Mouse (Mus musculus): ENCODE measurements around the gene Arl16.
A peak's percentile ranks its signal among the peaks of the same experiment; 100 is the strongest.

Arl16 gene

GRCm38 (mm10) chr11:120492024-120492877 lies 24.8 kb upstream of the Arl16 start:
- no peak for DNase-seq (ENCODE audit: low read depth in 1 of 2, low spot score in 2 of 2)

GRCm38 (mm10) chr11:120491317-120492023 lies 24.1 kb upstream of the Arl16 start, which contains the start of gene Slc25a10:
Slc25a10 (plus strand) TSS chr11:120491840.
- DNase-seq (ENCODE audit: low read depth in 1 of 2, low spot score in 2 of 2) = peak in 1 of 2 experiments; percentile 69

GRCm38 (mm10) chr11:120490291-120491046 lies 23.1 kb upstream of the Arl16 start:
- no peak for DNase-seq (ENCODE audit: low read depth in 1 of 2, low spot score in 2 of 2)

GRCm38 (mm10) chr11:120489054-120489761 lies 21.8 kb upstream of the Arl16 start:
- DNase-seq (ENCODE audit: low read depth in 1 of 2, low spot score in 2 of 2) = peak; percentile 43 to 45

GRCm38 (mm10) chr11:120488516-120488915 lies 21.1 kb upstream of the Arl16 start:
- DNase-seq (ENCODE audit: low read depth in 1 of 2, low spot score in 2 of 2) = no peak

- no peak for DNase-seq (ENCODE audit: low read depth in 1 of 2, low spot score in 2 of 2)
Measured at GRCm38 (mm10) chr11:120485251-120485650, 17.8 kb upstream of the Arl16 start.

GRCm38 (mm10) chr11:120484265-120484981 lies 17.0 kb upstream of the Arl16 start, which contains the start of gene Mrpl12:
Mrpl12 (plus strand) TSS chr11:120484613.
- peak; percentile 58 to 73 for DNase-seq (ENCODE audit: low read depth in 1 of 2, low spot score in 2 of 2)

- DNase-seq (ENCODE audit: low read depth in 1 of 2, low spot score in 2 of 2) = no peak
Measured at GRCm38 (mm10) chr11:120483448-120483934, 16.1 kb upstream of the Arl16 start.

GRCm38 (mm10) chr11:120472052-120472451 lies 4.6 kb upstream of the Arl16 start:
- no peak for DNase-seq (ENCODE audit: low read depth in 1 of 2, low spot score in 2 of 2)

GRCm38 (mm10) chr11:120467736-120468092 lies 307 bp upstream of the Arl16 start:
- no peak for DNase-seq (ENCODE audit: low read depth in 1 of 2, low spot score in 2 of 2)

- DNase-seq (ENCODE audit: low read depth in 1 of 2, low spot score in 2 of 2) = no peak
Measured at GRCm38 (mm10) chr11:120465521-120465920, 1.9 kb downstream of the Arl16 start.

- DNase-seq (ENCODE audit: low read depth in 1 of 2, low spot score in 2 of 2) = no peak
Measured at GRCm38 (mm10) chr11:120464365-120464764, 3.0 kb downstream of the Arl16 start.

- DNase-seq (ENCODE audit: low read depth in 1 of 2, low spot score in 2 of 2) = no peak
Measured at GRCm38 (mm10) chr11:120463536-120463935, 3.9 kb downstream of the Arl16 start.

- DNase-seq (ENCODE audit: low read depth in 1 of 2, low spot score in 2 of 2) = no peak
Measured at GRCm38 (mm10) chr11:120458847-120459597, 8.4 kb downstream of the Arl16 start.

- DNase-seq (ENCODE audit: low read depth in 1 of 2, low spot score in 2 of 2) = peak in 1 of 2 experiments; percentile 55
Measured at GRCm38 (mm10) chr11:120457772-120458751, 9.3 kb downstream of the Arl16 start, which contains the start of the genes Oxld1 and Ccdc137. Oxld1 (minus strand) TSS chr11:120458068. Ccdc137 (plus strand) TSS chr11:120458115.

GRCm38 (mm10) chr11:120457370-120457769 lies 10.0 kb downstream of the Arl16 start:
- DNase-seq (ENCODE audit: low read depth in 1 of 2, low spot score in 2 of 2) = no peak

- DNase-seq (ENCODE audit: low read depth in 1 of 2, low spot score in 2 of 2) = no peak
Measured at GRCm38 (mm10) chr11:120455413-120455812, 12.0 kb downstream of the Arl16 start.

GRCm38 (mm10) chr11:120454965-120455364 lies 12.4 kb downstream of the Arl16 start:
- DNase-seq (ENCODE audit: low read depth in 1 of 2, low spot score in 2 of 2) = no peak
